Mouse (Mus musculus) adrenal gland, adult 2 months (tissue): ENCODE data around the gene Gm21887. TPM values are rescaled to one million over a fixed set of nuclear protein-coding genes. Genes with fewer than 3 reads are reported as not detected.
"Not testable (repeated sequence)": the region's sequence is repeated elsewhere in the genome, so short reads cannot be mapped to it uniquely, and the experiment has no call there.

Experiments
- DNase-seq: peaks from one replicate; pipeline ENCODE4 v3.0.0; 2021
- long read RNA-seq: library from polyadenylated mRNA; stranded (forward); transcript quantifications from one replicate; pipeline ENCODE4 v2.0.0, GENCODE M21; 2021
- polyA plus RNA-seq: library from polyadenylated mRNA; depleted of rRNA; stranded (reverse); fragments of >200 nt; gene quantifications from 2 replicates; pipeline ENCODE4 v1.2.3, GENCODE M21; 2012; rRNA removed
- total RNA-seq, 2 experiments: library from RNA; stranded (reverse); gene quantifications; 2 replicates each; pipeline ENCODE4 v1.2.3; 2021

The Gm21887 gene
- total RNA-seq (100 to 1,000 TPM in 1 of 2 experiments, 10 to 100 TPM in 1; 67.4 to 241 TPM), polyA plus RNA-seq (957 and 2,016 TPM in 2 replicates)
- long read RNA-seq, partial matches to known transcripts = 2 of 25 reads
- long read RNA-seq, other reads (novel, unspliced or antisense) = 23 of 25 reads

DNA sequence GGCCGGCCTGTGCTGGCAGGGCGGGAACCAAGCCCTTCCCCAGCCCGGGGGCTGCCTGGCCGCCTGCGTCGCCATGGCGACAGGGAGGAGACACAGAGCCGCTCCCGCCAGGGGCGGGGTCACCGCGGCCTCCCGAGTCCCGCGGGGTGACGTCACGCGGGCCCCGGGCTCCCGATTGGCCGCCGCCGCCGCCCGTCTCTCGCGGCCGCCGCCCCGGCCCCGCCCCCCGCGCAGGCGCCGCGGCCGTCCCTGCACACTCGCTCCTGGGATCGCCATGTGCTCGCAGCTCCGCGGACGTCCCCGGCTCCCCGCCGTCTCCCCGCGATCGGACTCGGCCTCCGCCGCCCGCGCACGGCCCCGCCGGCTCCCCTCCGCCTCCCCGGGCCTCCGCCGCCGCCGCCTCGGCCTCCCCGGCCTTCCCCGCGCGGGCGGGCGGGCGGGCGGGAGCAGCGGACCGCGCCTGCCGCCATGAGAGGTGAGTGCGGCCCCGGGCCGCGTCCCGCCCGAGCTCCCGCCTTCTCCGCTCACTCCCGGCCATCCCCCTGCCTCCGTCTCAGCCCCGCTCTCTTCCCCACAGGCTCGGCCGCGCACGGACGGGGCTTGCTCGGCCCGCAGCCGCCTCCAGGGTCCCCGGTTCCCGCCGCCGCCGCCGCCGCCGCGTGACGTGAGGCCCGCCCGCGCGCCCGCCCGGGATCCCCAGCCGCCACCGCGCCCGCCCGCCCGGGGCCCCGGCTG lies at the start of gene Gm21887:
Gene Gm21887, plus strand, starts transcription at position 644 of the 735 bp plus-strand sequence.
- DNase-seq = peak; percentile 99

DNA sequence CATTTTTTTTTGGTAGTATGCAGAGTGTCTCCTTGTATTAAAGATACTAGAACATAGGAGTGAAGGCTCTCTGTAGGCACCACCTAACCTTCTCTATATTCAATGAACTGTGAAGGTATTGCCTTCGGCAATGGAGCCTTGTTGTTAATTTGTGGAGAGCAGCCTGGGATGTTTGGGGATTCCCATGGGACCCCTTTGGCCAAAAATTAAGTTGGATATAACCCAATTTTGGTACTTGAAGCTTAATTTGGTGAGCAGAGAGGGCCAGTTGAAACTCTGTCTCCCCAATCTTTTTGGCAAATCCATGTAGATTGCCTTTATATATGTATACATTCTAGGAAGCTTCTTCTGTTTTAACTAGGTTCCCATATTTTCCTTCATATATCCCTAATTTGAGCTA lies 40.1 kb upstream of the Gm21887 start:
- DNase-seq = no peak

DNA sequence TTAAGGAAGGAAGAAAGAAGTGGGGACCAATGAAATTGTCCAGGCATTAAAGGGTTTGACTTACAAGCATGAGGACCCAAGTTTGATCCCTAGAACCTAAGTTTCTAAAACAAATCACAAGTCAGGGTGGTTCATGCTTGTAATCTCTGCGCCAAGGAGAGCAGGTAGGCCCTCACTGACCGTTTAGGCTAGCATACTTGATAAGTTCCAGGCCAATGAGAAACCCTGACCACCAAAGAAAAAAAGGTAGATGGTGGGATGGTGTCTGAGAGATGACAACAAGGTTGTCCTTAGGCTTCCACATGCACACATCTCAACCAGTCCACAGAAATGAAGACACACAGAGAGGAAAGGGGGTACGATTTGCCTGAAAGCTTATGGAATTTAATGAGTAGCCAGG lies 39.7 kb upstream of the Gm21887 start:
- DNase-seq = not testable (repeated sequence)

DNA sequence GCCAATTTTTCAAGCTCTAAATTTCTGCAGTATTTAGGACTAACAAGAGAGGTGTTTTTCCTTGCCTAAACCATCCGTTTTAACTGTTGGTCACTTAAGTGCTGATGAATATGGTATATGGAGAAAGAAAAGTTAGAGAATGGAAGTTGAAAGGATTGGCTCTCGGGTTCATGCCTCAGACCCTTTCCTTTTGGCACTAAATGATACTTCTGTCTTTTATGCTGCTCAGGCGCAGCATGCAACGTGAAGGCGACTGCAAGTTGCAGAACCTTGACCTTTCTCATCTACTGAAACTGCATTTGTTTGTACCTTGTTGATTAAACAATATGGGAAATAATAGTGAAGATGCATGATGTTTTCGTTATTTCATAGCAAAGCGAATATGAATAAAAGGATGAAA lies 38.9 kb upstream of the Gm21887 start:
- not testable (repeated sequence) for DNase-seq

DNA sequence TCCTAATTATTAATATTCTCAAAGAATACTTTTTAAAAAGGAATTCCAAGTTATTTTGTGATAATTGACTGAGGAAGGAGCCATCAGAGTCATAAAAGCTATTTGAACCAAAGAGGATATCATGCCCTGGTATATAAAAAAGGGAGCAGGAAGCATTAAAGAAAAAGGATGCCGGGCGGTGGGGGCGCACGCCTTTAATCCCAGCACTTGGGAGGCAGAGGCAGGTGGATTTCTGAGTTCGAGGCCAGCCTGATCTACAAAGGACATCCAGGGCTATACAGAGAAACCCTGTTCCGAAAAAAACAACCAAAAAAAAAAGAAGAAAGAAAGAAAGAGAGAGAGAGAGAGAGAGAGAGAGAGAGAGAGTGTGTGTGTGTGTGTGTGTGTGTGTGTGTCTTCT lies 37.9 kb upstream of the Gm21887 start:
- DNase-seq = not testable (repeated sequence)

DNA sequence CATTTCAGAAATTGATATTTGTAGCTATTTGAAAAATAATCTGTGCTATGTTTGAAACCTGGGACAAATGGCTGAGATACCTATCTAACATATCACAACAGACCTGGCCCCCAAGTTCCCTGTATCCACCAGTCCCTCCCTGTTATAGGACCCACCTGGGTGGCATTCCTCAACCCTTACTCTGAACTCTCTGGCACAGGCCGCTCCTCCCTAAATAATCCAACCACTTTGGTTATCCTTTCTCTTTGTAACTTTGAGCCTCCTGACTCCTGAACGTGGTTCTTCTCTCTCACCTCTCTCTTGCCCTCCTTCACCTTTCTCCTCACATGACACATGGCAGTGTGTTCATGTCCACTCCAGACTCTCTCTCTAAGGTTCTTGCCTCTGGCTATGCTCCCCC lies 37.3 kb upstream of the Gm21887 start:
- not testable (repeated sequence) for DNase-seq

DNA sequence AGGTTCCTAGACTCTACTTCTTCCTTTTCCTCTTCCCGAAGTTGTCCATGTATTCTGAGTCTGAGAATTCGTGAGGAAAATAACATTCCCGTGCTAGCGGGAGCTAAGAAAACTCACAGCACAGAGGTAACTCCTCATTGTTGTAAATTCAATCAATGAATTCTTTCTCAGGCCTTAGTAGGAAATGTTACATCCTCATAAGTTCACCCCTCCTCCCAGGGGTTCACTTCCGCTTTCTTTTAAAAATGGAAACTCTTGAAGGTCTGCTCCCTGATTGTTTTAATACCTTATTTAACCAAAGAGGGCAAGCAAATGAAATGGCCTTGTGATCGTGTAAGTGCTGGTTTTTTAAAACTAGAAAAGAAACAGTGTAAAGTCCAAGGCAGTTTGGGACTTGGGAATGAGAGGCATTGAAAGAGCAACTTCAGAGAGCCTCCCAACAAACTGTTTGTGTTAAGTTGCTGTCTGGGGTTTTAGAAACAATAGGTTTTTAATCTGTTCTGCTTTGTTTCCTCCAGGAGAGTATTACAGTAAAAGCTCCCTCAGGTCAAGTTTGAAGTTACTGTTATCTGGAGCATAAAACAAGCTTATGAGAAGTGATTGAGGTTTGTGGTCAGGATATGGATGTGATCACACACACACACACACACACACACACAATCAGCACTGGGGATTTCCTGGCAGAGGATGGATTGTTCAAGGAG lies 36.5 kb upstream of the Gm21887 start:
- DNase-seq = peak; percentile 30

DNA sequence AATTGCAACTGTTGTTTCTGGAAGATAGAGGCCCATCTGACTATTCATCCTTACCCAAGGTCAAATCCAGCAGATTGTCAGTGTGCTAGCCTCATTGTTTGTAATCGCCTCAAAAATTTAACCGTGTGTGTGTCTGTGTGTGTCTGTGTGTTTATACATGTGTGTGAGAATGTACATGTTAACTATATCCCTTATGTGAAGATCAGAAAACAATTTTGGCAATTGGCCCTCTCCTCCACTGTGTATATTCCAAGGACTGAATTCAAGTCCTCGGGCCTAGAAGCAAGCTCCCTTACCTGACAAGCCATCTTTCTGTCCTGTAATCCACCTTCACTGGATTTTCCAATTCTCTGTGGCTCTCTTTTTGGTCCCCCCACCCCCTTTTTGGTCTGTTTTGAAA lies 35.7 kb upstream of the Gm21887 start:
- DNase-seq = peak; percentile 59

DNA sequence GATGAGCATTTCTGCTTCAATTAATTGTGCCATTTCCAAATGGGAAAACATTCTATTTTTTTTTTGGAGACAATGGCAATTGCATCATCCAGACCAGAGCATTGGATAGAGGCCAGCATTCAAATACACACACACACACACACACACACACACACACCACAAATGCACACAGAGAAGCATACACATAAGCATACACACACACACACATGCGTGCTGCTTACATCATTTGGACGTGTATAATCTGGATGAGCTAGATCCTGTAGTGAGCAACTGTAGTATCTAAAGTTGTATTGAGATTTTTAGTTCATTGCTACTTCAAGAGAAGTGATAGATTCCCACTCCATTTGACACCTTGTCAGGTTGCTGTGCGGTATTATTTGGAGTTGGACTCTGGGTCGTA lies 35.0 kb upstream of the Gm21887 start:
- DNase-seq = not testable (repeated sequence)

DNA sequence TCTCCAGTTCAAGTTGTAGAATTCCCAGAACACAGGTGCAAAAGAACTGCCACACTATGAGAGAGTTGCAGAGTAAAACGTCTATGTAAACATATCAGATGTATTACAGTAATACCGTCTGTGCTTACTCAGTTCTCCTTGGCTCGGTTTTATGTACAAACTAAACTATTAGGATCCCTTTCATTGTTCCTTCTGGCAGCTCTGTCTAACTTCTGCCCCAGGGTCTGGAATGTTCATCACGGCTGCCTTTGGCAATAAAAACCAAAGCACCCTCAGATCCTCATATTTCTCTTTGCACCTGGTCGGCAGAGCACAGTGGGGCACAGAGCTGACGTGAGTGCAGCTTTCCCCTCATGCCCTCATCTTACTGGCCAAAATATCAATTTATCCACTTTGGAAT lies 34.5 kb upstream of the Gm21887 start:
- DNase-seq = not testable (repeated sequence)

DNA sequence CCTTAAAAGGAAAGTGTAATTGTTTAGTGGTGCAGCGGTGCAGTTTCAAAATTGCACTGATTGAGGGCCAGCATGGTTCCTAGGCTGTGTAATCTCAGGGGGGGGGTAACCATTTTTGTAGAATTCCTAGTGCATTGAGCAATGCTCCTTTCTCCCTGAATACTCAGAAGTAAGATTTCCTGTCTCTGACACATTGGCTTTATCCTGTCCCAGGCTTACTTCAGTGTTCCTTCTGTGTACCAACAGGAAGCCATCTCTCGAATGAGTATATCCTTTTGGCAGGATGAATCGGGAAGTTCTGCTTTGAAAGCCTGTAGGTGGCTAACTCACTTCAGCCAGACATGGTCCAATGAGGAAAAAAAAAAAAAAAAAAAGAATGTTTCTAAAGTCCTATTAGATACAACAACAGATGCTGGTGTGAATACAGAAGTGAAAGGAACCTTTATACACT lies 33.8 kb upstream of the Gm21887 start:
- DNase-seq = peak; percentile 39

DNA sequence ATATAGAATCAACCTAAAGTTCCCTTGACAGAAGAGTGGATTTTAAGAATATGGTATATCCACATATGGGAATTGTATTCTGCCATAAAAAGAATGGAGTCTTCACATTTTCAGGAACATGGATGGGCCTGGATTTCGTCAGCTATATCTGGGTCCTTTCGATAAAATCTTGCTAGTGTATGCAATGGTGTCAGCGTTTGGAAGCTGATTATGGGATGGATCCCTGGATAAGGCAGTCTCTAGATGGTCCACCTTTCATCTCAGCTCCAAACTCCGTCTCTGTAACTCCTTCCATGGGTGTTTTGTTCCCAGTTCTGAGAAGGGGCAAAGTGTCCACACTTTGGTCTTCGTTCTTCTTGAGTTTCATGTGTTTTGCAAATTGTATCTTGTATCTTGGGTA lies 33.1 kb upstream of the Gm21887 start:
- DNase-seq = not testable (repeated sequence)

DNA sequence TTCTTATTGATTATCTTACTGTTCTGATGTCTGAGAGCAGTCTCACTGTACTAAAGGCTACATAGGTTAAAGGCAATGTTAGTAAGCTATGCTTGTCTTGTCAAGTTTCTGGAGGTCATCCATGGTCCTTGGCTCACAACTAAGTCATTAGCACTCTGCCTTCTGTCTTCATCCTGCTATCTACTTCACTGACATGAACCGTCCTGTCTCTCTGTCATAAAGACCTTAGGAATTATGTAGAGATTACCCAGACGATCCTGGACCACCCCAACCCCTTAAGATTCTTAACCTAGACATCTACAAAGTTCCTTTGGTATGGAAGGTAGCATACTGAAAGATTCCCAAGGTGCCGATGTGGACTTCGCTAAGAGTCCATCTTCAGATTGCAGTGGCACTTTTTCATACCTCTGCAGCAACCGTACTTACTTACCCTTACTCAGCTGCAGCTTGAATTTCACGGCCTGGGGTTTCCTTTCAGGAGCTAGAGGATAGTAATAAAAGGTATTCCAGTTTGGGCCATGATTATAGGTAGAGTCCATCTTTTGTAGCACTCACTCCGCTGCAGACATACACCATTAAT lies 31.5 kb upstream of the Gm21887 start:
- DNase-seq = not testable (repeated sequence)

DNA sequence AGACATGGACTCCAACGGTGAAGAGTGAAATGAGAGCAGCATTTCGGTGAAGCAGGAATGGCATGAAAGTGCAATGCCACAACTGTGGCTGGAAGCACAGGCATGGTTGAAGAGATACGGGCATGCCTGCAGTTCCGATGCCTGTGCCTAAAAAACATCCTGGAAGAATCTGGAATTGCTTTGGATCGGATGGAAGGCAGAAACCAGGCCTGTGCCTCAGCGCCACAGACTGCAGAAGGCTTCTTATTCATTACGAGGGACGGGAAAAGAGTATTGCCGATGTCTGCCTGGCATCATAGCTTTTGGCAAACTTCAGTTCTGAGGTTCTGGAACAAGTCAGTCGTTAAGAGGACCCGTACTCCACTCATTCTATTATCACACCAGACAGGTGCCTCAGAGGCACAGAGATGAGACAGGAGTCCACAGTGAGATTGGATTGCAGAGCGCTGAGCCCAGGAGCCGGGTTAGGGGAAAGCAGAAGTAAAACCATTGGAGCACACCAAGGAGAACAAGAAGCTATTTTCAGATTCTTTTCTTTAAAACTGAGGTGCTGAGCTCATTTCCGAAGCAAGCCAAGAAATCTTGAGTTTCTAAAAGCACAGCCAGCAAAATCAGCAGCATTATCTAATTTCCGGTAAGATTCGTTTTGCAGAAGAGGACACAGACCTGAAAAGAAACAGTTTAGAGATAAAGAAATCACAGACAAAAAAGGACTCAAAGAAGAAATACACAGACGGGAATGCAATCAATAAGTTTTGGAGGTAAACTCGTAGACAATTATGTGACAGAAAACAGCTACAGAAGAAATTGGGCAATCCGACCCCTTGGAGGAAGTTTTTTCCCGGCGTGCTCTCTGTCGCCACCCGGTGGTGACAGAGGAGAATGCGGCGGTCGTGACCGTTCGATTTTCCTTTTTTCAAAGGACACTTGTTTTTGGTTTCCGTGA lies 30.8 kb upstream of the Gm21887 start:
- peak; percentile 70 for DNase-seq

DNA sequence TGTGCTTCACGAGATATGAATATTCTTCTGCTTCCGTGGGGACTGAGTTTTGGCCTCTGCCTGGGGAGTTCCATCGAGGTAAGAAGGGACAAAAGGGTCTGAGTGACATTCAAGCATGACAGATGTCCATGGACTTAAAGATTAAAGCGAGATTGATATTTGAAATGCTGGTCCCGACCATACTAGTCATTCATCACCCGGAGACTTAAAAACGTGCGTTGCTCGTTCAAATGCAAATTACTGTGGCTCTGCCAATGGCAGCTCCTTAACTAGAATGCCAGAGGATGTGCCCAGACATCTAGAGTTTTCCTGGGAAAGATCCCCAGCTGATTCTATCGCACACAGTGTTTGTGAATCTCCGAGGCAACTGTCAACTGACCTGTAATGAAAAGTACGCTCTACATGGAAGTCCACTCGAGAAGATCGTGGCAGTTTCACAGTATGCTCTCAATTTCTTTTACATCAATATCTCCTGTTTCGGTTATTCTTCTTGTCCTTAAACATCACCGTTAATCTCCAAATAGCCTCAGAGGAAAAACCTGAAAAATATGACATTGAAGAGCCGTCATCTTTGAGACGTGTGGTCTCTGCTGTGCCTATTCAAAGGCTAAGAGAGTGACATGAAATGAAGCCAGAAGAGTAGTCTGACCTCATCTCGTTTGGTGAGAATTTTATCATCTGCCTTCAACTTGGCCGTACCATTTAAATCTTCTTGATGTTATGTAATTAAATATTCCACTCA lies 29.8 kb upstream of the Gm21887 start:
- peak; percentile 24 for DNase-seq

DNA sequence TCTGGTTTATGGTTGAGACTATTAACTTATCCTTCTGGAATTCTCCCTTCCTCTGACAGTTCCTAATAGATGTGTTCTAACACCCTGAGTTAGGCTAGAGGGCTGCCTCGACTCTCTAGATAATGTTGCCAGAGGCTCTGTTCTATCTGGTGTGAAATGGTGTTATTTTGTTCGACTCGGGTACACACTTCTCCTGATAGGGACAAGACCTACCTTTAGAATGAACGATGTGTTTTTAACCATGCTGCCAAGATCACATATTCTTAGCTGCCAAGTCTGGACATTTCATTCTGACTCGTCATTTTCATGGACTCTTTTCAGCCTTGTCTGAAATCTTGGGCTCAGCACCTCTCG lies 29.3 kb upstream of the Gm21887 start:
- peak; percentile 43 for DNase-seq

DNA sequence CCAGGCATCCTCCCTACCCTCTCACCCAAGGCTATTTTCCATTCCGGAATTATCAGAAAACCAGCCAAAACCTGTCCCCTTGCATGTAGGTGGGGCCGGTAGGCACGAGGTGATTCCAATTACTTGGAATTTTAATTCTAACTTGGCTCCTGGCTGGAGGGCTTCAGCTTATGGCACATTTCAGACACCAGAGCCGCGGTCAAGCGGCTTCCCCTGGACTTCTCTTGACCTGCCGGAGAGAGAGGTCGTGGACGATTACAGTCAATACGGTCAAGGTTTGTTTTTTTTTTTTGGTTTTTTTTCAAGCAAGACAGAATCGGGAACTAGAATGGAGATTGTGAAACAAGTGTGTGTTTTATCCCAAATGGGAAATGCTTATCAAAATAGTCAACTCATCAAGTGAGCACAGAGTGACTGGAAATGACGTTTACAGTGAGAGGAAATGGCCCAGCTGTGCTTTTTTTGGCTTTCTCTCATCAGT lies 28.6 kb upstream of the Gm21887 start:
- DNase-seq = peak; percentile 63

DNA sequence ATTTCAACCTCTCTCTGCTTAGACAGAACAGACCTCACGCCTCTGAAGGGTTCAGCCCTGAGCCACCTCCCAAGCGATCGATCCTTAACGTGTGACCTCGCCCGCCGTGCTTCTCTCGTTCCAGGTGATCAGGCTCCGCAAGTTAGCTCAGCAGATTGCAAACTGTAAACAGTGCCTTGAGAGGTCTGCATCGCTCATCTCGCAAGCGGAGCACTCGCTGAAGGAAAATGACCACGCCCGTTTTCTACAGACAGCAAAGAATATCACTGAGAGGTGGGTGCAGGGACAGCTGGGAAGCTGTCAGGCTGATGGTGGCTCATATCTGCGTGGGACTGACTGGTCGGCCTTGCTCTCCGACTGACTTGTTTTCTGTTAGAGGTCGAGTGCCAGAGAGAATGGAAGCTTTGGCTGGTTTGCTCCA lies 27.7 kb upstream of the Gm21887 start:
- peak; percentile 28 for DNase-seq

DNA sequence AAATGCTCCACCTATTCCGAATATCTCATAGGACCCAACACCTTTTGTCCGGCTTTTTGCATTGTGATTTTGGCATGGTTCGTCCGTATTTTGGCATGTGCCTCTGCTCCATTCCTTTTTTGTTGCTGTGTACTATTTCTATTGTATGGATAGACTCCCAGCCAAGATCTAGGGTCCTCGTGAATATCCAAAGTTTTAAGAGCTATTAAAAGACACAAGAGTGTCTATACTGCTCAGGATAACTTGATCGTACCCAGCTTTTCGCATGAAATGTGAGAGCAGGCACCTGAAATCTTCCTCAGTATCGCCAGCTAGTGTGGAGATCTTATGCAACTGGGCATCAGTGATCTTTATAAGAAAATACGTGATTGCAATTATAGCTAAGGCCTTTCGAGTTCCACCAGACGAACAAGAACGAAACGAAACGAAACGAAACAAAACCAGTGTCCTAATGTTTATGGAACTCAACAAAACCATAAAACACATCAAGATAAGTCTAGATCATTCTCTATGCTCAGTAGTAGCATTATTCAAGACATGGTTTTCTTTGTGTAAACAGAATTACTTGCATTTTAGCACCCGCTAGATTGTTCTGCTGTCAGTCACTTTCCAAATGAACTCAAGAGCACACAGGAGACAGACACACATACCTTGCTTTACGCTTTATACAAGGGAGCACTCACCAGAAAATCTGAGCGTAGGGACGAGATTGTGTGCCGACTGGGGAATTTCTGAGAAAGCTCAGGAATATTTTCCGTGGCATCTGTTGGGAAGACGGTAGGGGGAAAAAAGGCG lies 26.7 kb upstream of the Gm21887 start:
- DNase-seq = not testable (repeated sequence)
